Mouse (Mus musculus) CD4-positive, CD25-positive, alpha-beta regulatory T cell, adult 4 months (primary cell): ENCODE data around the gene Hs3st5. TPM values are rescaled to one million over a fixed set of nuclear protein-coding genes. Genes with fewer than 3 reads are reported as not detected.
"Not testable (repeated sequence)": the region's sequence is repeated elsewhere in the genome, so short reads cannot be mapped to it uniquely, and the experiment has no call there.

Experiments
- ATAC-seq: one replicate; pipeline ENCODE4 v1.8.0; 2017
- polyA plus RNA-seq, 2 experiments: library from polyadenylated mRNA; unstranded; fragments of 100-300 nt; shearing (Covaris generic); gene quantifications; one replicate each; pipeline ENCODE4 v1.2.1; 2017

Hs3st5 gene
- polyA plus RNA-seq, 2 experiments from 2014 or later, result not detected

GRCm38 (mm10) chr10:36558736-36559135 is 52.1 kb downstream of the Hs3st5 start:
- ATAC-seq, result no peak

- ATAC-seq, result no peak
Observed at GRCm38 (mm10) chr10:36567258-36567657, 60.6 kb downstream of the Hs3st5 start.

GRCm38 (mm10) chr10:36572540-36572939 is 65.9 kb downstream of the Hs3st5 start:
- no peak for ATAC-seq

- no peak for ATAC-seq
Observed at GRCm38 (mm10) chr10:36578375-36579145, 71.9 kb downstream of the Hs3st5 start.

- no peak for ATAC-seq
Observed at GRCm38 (mm10) chr10:36610400-36610799, 103.8 kb downstream of the Hs3st5 start.

- ATAC-seq, result not testable (repeated sequence)
Observed at GRCm38 (mm10) chr10:36611415-36611814, 104.8 kb downstream of the Hs3st5 start.

GRCm38 (mm10) chr10:36623037-36623436 is 116.4 kb downstream of the Hs3st5 start:
- ATAC-seq, result no peak

- no peak for ATAC-seq
Observed at GRCm38 (mm10) chr10:36627952-36628351, 121.3 kb downstream of the Hs3st5 start.

GRCm38 (mm10) chr10:36631746-36632145 is 125.1 kb downstream of the Hs3st5 start:
- no peak for ATAC-seq

GRCm38 (mm10) chr10:36650653-36651052 is 144.0 kb downstream of the Hs3st5 start:
- no peak for ATAC-seq

GRCm38 (mm10) chr10:36713974-36714373 is 207.4 kb downstream of the Hs3st5 start:
- no peak for ATAC-seq

- ATAC-seq, result no peak
Observed at GRCm38 (mm10) chr10:36726239-36726638, 219.6 kb downstream of the Hs3st5 start.

GRCm38 (mm10) chr10:36729361-36730098 is 222.9 kb downstream of the Hs3st5 start:
- ATAC-seq, result no peak

GRCm38 (mm10) chr10:36739375-36739774 is 232.8 kb downstream of the Hs3st5 start:
- no peak for ATAC-seq

- no peak for ATAC-seq
Observed at GRCm38 (mm10) chr10:36750021-36750420, 243.4 kb downstream of the Hs3st5 start.

GRCm38 (mm10) chr10:36754471-36754870 is 247.9 kb downstream of the Hs3st5 start:
- no peak for ATAC-seq

GRCm38 (mm10) chr10:36773595-36773994 is 267.0 kb downstream of the Hs3st5 start:
- no peak for ATAC-seq

GRCm38 (mm10) chr10:36774898-36775297 is 268.3 kb downstream of the Hs3st5 start:
- no peak for ATAC-seq

GRCm38 (mm10) chr10:36781641-36782040 is 275.0 kb downstream of the Hs3st5 start:
- no peak for ATAC-seq

GRCm38 (mm10) chr10:36786970-36787369 is 280.4 kb downstream of the Hs3st5 start:
- ATAC-seq, result no peak

GRCm38 (mm10) chr10:36791771-36792170 is 285.2 kb downstream of the Hs3st5 start:
- no peak for ATAC-seq

- no peak for ATAC-seq
Observed at GRCm38 (mm10) chr10:36795311-36795710, 288.7 kb downstream of the Hs3st5 start.

GRCm38 (mm10) chr10:36800925-36801482 is 294.4 kb downstream of the Hs3st5 start:
- ATAC-seq, result no peak

GRCm38 (mm10) chr10:36803705-36804104 is 297.1 kb downstream of the Hs3st5 start:
- ATAC-seq, result no peak
